Mouse (Mus musculus): ENCODE measurements around the gene Atp6v0d1. TPM values are rescaled to one million over a fixed set of nuclear protein-coding genes. Genes with fewer than 3 reads are reported as not detected.

Atp6v0d1 gene
- polyA plus RNA-seq, 1 experiment from 2014 or later = 159 TPM

DNA sequence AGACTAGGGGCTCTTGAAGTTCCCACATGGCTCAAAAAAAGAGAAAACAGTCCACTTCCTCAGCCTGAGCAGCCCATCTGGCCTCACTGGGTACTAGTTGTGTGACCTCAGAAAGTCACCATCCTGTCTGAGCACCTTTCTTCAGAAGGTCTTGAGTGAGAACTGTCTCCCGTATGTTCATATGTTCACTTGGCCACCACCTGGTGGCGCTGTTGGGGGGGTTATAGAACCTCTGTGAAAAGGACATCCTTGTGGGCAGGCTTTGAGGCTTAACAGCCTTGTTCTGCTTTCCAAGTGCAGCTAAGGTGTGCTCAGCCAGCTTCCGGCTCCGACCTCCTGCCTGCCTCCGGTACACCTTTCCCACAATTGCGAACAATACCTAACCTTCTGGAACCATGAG lies 84.4 kb downstream of the Atp6v0d1 start:
- POLR2A ChIA-PET = interaction anchor here (1.2 to 1.6 kb wide), 2 partner anchors 11 to 15 kb away, joined by 4 to 9 read pairs; partner anchors contain the start of gene Tppp3
- DNase-seq (ENCODE audit: low read depth, low spot score) (no peak), ATAC-seq (no peak)
- no peaks in the 10 kb centered on the region for H3K27me3 ChIP-seq
- in situ Hi-C loops (cut with MboI; ENCODE audit: low pct_unique_long_range_greater_than_20kb) = no loop called here
- no peak for TF ChIP-seq CTCF (IDR thresholded peaks at IDR 0.05)
- CTCF ChIA-PET = interaction anchor here (0.9 to 1.7 kb wide), 4 partner anchors 13 to 49 kb away, joined by 3 to 5 read pairs (median 4); no protein-coding TSS in a partner anchor

DNA sequence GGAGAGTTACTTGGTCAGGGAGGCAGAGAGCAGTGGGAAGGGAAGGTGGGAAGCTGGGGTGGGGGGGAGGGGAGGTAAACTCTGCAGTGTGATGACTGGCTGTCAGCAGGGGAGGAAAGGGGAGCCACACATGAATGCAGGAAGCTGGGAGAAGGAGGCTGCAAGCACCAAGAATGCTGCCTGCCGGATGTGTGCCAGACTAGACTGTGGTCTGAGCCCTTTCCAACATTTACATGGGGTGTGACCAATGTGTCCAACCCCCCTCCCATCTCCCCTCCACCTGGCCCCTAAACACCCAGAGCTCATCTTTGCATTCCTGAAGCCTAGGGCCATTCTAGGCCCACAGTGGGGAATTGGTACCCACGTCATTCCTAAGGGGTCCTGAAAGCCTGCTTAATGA lies 84.8 kb downstream of the Atp6v0d1 start:
- TF ChIP-seq CTCF (IDR thresholded peaks at IDR 0.05) = no peak
- no peaks in the 10 kb centered on the region for H3K27me3 ChIP-seq
- DNase-seq (ENCODE audit: low read depth, low spot score) (no peak), ATAC-seq (no peak)
- ChIA-PET CTCF (interaction anchor here (0.7 to 1.7 kb wide), 7 partner anchors 14 to 65 kb away, joined by 3 to 5 read pairs (median 3); no protein-coding TSS in a partner anchor), POLR2A (interaction anchor here (0.7 to 1.6 kb wide), 5 partner anchors 10 to 88 kb away, joined by 3 to 9 read pairs (median 5); partner anchors contain the start of gene Tppp3)
- in situ Hi-C loops (cut with MboI; ENCODE audit: low pct_unique_long_range_greater_than_20kb) = no loop called here

GRCm38 (mm10) chr8:105477792-105478191 lies 88.1 kb downstream of the Atp6v0d1 start:
- ChIA-PET POLR2A (no interaction called here), CTCF (interaction anchor here (0.9 to 2.9 kb wide), 9 partner anchors 11 to 118 kb away, joined by 3 to 11 read pairs (median 3); no protein-coding TSS in a partner anchor)
- DNase-seq (ENCODE audit: low read depth, low spot score) (no peak), ATAC-seq (no peak)
- in situ Hi-C loops (cut with MboI; ENCODE audit: low pct_unique_long_range_greater_than_20kb) = no loop called here
- no peak for TF ChIP-seq CTCF (IDR thresholded peaks at IDR 0.05)
- H3K27me3 ChIP-seq = no peaks in the 10 kb centered on the region

DNA sequence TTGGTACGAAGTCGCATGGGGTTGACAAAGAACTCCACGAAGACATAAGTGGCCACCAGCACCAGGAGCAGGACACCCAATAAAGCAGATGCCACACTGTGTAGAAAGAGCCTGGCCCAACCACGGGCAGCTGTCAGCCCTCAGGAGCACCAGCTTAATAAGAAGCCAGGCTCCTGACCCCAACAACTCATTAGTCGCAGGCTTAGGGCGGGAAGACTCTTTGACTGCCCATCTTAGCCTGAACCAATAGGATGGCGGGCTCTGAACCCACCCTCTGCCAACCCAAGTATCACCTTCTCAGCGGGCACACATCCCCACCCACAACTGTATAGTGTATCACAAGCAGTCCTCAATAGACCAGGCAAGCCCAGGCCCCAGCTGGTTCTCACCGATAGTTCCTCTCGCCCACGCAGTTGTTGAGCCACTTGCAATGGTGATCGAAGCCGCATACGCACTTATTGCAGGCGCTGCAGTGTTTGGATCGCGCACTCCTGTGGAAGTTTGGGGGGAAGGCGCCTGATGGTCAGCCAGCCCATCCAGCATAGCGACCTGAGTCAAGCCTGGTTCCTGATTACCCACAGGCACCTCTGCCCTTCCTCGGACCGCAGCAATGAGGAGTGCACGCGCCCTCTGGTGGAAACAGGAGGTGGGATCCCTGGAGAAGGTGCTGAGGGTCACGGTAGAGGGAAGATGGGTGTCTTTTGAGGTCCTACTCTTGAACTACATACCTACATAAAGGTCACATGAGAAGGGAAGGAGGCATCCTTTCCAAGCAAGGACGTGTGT lies 89.0 kb downstream of the Atp6v0d1 start:
- no peak for ATAC-seq
- ChIA-PET POLR2A (no interaction called here), CTCF (interaction anchor here (0.7 to 2.9 kb wide), 10 partner anchors 8 to 68 kb away, joined by 3 to 11 read pairs (median 3); no protein-coding TSS in a partner anchor)
- no peaks in the 10 kb centered on the region for H3K27me3 ChIP-seq
- DNase-seq (ENCODE audit: low read depth, low spot score) = no peak
- no peak for TF ChIP-seq CTCF (IDR thresholded peaks at IDR 0.05)
- in situ Hi-C loops (cut with MboI; ENCODE audit: low pct_unique_long_range_greater_than_20kb) = no loop called here

- in situ Hi-C loops (cut with MboI; ENCODE audit: low pct_unique_long_range_greater_than_20kb) = no loop called here
- DNase-seq (ENCODE audit: low read depth, low spot score) = no peak
- ChIA-PET POLR2A (no interaction called here), CTCF (interaction anchor here (0.7 to 1.9 kb wide), 5 partner anchors 9 to 79 kb away, joined by 3 to 5 read pairs (median 3); no protein-coding TSS in a partner anchor)
- H3K27me3 ChIP-seq = no peaks in the 10 kb centered on the region
- no peak for TF ChIP-seq CTCF (IDR thresholded peaks at IDR 0.05)
- no peak for ATAC-seq
These were observed 89.7 kb downstream of the Atp6v0d1 start for GRCm38 (mm10) chr8:105476161-105476560.

DNA sequence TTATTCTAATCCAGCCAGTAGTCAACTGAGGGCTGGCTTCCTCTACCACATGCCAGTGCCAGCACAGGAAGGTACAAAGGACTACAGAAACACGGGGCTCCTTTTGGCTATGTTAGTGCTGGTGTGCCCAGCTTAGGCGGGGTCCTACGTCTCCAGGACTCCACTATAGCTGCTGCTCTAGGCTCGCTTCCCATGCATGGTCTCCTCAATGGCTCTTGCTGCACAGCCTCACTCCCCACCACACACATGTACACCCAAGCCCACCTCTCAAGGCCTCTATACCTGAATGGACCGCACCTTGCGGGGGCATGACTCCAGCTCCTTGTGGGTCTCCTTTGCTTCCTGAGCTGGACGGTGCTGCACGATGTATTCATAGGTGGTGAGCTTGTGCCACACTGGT lies 90.1 kb downstream of the Atp6v0d1 start:
- in situ Hi-C loops (cut with MboI; ENCODE audit: low pct_unique_long_range_greater_than_20kb) = no loop called here
- CTCF ChIA-PET = interaction anchor here (0.9 to 1.9 kb wide), 4 partner anchors 9 to 78 kb away, joined by 3 to 5 read pairs (median 3); no protein-coding TSS in a partner anchor
- no peaks in the 10 kb centered on the region for H3K27me3 ChIP-seq
- TF ChIP-seq CTCF (IDR thresholded peaks at IDR 0.05) = no peak
- POLR2A ChIA-PET = interaction anchor here (0.9 kb wide), 1 partner anchor 10 kb away, joined by 3 read pairs; no protein-coding TSS in a partner anchor
- ATAC-seq (no peak), DNase-seq (ENCODE audit: low read depth, low spot score) (no peak)

DNA sequence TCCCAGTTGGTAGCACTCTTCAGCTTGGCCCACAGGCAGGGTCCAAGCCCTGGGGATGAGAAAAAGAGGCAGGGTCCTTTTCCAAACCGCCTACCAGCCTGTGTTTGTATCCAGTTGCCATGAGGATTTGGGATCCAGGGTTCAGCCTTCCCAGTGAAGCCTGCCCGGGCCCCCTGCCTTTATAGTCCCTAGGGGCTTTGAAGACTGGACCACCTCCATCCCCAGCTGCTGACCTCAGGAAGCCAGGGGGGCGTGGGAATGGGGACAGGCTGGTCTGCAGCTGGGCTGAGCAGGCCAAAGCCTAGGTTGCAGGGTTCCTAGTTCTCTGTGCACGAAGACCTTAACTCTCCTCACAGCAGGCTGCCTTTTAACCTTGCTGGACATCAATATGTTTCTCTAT lies 90.6 kb downstream of the Atp6v0d1 start:
- no peak for TF ChIP-seq CTCF (IDR thresholded peaks at IDR 0.05)
- ATAC-seq = no peak
- in situ Hi-C loops (cut with MboI; ENCODE audit: low pct_unique_long_range_greater_than_20kb) = no loop called here
- DNase-seq (ENCODE audit: low read depth, low spot score) = no peak
- H3K27me3 ChIP-seq = no peaks in the 10 kb centered on the region
- ChIA-PET POLR2A (interaction anchor here (0.9 kb wide), 1 partner anchor 10 kb away, joined by 3 read pairs; no protein-coding TSS in a partner anchor), CTCF (interaction anchor here (1.1 to 1.9 kb wide), 4 partner anchors 9 to 78 kb away, joined by 3 to 5 read pairs (median 4); no protein-coding TSS in a partner anchor)

GRCm38 (mm10) chr8:105474680-105475079 lies 91.2 kb downstream of the Atp6v0d1 start:
- ChIA-PET CTCF (interaction anchor here (1.1 to 2.4 kb wide), 3 partner anchors 9 to 15 kb away, joined by 4 to 5 read pairs (median 5); no protein-coding TSS in a partner anchor), POLR2A (interaction anchor here (0.9 kb wide), 1 partner anchor 9 kb away, joined by 3 read pairs; no protein-coding TSS in a partner anchor)
- DNase-seq (ENCODE audit: low read depth, low spot score) (no peak), ATAC-seq (no peak)
- no peak for TF ChIP-seq CTCF (IDR thresholded peaks at IDR 0.05)
- in situ Hi-C loops (cut with MboI; ENCODE audit: low pct_unique_long_range_greater_than_20kb) = no loop called here
- no peaks in the 10 kb centered on the region for H3K27me3 ChIP-seq

Other genes with a start within 250 kb of the Atp6v0d1 start
- 0.83 TPM for gene Lrrc29, start 239.8 kb downstream of the Atp6v0d1 start, polyA plus RNA-seq (2021)
- gene Tmem208, start 239.7 kb downstream of the Atp6v0d1 start, polyA plus RNA-seq (2021) = 64.8 TPM
- 41.7 TPM for gene Fhod1, start 218.1 kb downstream of the Atp6v0d1 start, polyA plus RNA-seq (2021)
- 11.0 TPM for gene Slc9a5, start 217.2 kb downstream of the Atp6v0d1 start, polyA plus RNA-seq (2021)
- gene Plekhg4, start 192.8 kb downstream of the Atp6v0d1 start, polyA plus RNA-seq (2021) = 0.77 TPM
- not detected for gene Kctd19, start 152.5 kb downstream of the Atp6v0d1 start, polyA plus RNA-seq (2021)
- gene Lrrc36, start 152.5 kb downstream of the Atp6v0d1 start, polyA plus RNA-seq (2021) = not detected
- 2.7 TPM for gene Tppp3, start 94.5 kb downstream of the Atp6v0d1 start, polyA plus RNA-seq (2021)
- 68.3 TPM for gene Zdhhc1, start 69.1 kb downstream of the Atp6v0d1 start, polyA plus RNA-seq (2021)
- gene Hsd11b2, start 47.3 kb downstream of the Atp6v0d1 start, polyA plus RNA-seq (2021) = 8.2 TPM
- gene Ripor1, start 39.2 kb upstream of the Atp6v0d1 start, polyA plus RNA-seq (2021) = 84.2 TPM
- gene Ctcf, start 70.5 kb upstream of the Atp6v0d1 start, polyA plus RNA-seq (2021) = 62.5 TPM
- gene Agrp, start 71.3 kb upstream of the Atp6v0d1 start, polyA plus RNA-seq (2021) = 0.30 TPM
- gene Carmil2, start 120.2 kb upstream of the Atp6v0d1 start, polyA plus RNA-seq (2021) = 0.44 TPM
- 39.2 TPM for gene Acd, start 135.1 kb upstream of the Atp6v0d1 start, polyA plus RNA-seq (2021)
- 23.3 TPM for gene Pard6a, start 135.1 kb upstream of the Atp6v0d1 start, polyA plus RNA-seq (2021)
- gene 4933405L10Rik, start 141.6 kb upstream of the Atp6v0d1 start, polyA plus RNA-seq (2021) = 1.0 TPM
- 39.5 TPM for gene Enkd1, start 142.2 kb upstream of the Atp6v0d1 start, polyA plus RNA-seq (2021)
- 23.6 TPM for gene Gfod2, start 192.6 kb upstream of the Atp6v0d1 start, polyA plus RNA-seq (2021)